Mouse (Mus musculus) heart, postnatal 4 days (tissue): Measurements from ENCODE around the gene Nod2. TPM values are rescaled to one million over a fixed set of nuclear protein-coding genes. Genes with fewer than 3 reads are reported as not detected.

ENCODE experiments used
- DNase-seq: peaks from one replicate; pipeline ENCODE4 v3.0.0; 2021
- total RNA-seq, 2 experiments: library from RNA; stranded (reverse); gene quantifications; 2 replicates each; pipeline ENCODE4 v1.2.3; 2021

Nod2 gene
- total RNA-seq, 2 experiments from 2014 or later, result 0.79 to 1.1 TPM

DNA sequence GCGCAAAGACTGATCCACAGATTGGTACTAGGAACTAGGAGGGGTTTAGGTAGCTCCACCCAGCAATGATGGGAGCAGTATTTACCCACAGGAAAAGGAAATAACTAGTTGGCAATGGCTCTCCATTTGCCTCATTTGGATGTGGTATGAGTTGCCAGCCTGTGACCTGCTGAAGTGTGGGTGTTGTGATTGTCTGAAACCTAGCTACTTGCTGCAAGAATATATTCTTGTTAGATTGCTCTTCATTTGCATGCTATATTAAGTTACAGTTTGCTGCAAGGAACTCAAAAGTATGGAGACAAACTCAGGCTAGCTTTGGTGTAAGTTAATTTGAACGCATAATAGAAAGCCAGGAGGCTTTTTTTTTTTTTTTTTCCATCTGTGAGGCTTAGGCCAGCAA is 33.5 kb downstream of the Nod2 start:
- no peak for DNase-seq

DNA sequence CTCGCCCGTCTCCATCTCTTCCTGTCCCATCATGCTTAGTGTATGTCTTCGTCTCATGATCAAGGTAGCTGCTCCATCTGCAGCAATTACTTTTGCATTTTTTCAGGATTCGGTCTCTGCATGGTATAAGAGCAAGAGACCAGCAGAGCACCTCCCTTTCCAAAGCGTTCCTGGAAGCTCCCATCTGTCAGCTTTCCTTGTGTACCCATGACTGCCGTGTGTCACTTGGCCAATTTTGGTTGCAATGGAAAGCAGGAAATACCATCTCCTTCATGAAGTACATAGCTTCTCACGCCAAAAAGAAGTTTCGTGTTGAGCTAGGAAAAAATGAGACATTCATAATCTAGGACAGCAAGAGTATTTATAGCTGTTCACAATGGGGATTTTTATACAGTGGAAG is 33.9 kb downstream of the Nod2 start:
- DNase-seq, result no peak

DNA sequence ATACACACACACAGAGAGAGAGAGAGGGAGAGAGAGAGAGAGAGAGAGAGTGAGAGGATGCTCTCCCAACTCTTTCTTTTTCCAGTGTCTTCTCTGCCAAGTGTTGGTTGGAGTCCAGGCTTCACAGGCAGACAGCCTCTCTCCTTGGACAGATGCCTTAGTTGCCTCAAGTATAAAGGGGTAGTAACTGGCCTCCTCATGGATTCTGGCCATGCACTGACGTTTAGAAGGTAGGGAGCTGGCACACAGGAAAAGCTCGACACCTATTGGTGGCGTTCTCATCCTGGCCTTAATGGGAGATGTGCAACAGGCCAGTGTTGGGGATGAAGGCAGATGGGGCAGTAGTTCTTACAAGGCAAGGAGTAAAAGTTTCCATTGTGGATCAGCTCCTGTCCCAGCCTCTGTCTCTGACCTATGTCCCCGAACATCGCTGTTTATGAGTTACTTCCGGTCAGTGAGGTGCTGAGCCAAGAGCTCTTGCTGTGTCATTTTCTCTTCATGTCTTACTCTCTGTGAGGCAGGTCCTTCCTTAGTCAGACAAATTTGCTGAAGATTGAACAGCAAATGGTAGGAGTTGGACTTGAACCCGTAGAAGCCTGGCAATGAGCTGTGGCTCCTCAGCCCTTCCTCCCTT is 36.7 kb downstream of the Nod2 start:
- no peak for DNase-seq

DNA sequence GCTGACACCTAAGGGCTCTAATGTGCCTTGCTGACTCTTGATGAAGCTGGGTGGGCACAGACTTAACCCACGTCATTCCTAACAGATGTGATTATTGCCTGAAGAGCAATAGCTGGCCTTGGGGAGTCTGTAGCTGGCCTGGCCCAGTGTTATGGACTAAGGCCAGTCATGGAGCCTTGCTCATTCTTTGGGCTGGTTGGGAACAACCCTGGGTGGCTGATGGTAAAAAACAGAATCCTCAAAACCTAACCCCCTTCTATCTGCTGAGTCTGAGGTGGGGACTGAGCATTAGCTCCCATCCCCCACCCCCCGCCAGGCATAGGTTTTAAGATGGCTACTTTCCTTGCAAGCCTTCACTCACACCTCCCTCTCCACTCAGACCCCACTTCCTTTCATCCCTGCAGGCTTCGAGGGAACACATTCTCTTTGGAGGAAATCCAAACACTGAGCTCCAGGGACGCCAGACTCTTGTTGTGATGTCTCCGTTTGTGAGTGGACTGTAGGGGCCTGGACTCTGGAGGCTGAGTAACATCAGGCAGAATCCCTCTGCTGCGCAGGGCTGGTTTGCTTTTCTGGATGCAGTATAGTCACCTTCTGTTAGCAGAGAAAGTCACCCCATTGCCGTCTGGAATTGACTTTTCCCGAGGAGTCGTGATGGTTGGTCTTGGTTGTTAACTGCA is 39.3 kb downstream of the Nod2 start:
- DNase-seq, result no peak

DNA sequence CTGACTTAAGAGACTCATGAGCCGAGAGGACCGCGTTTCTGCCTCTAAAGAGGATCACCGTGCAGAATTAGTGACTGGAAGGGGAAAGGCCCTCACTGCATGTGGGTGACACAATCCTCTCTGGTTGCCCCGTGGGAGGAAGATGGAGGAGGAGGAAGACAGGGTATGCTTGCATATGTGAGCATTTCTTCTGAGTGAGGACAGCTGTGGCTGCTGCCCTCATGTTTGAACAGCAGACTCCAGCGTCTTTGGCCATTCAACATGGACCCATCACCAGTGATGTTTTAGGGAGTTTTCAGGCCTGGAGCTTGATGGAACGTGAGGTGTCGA is 39.8 kb downstream of the Nod2 start:
- no peak for DNase-seq

DNA sequence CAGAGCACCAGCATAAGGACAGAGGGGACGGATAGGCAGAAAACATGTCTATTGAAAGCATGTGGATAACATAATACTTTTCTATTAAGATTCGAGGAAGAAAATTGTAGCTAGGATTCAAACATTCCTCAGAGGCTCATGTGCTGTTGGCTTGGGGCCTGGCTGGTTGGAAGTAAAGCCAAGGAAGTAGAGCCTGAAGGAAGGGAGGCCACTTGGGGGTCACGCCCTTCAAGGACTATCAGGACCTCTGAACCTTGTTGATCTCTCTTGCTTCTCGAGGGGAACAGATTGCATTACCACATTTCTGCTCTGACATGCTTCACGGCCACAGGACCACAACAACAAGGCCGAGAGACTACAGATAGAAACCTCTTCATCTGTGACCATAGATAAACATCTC is 42.0 kb downstream of the Nod2 start:
- DNase-seq, result no peak

DNA sequence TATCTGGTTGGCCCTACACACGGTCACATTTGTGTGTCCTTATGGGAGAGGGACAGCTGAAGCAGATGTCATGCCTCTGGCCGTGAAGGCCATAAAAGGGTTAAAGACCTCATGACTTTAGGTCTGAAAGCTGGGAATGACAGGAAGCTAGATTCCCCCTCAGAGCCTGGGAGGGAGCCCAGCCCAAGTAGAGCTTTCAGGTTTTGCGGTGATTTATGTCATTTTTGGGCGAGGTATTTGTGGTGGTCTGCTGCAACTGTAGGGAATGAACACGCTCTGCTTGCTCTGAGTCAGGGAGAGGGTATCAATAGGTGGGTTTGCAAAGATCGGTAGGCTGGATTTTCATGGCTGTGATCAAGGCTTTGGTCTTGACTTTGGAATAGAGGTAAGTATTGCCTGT is 42.8 kb downstream of the Nod2 start:
- no peak for DNase-seq

DNA sequence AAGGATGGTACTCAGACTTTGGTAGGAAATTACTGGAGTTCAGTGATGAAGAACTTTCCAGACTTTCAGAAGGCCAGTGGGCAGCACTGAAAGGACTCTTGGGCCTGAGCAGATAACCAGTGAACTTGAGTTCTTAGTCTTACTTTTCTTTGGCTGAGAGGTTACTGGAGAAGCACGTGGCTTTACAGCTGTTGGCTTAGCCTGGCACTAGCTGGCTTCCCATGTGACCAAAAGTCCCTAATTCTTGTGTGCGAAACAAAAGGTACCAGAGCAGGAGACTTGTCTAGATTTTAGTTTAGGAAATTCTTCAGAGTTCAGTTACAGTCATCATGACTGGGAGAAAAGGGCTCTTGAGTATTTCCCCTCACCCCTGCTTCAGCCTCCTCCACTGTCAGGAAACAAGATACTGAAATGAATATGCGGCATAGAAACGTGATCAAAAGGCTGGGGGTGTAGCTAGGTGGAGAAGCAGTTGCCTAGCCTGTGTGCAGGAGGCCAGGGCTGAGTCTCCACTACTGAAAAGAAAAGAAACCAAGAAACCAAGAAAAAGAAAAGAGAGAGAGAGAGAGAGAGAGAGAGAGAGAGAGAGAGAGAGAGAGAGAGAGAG is 44.3 kb downstream of the Nod2 start:
- DNase-seq, result no peak

DNA sequence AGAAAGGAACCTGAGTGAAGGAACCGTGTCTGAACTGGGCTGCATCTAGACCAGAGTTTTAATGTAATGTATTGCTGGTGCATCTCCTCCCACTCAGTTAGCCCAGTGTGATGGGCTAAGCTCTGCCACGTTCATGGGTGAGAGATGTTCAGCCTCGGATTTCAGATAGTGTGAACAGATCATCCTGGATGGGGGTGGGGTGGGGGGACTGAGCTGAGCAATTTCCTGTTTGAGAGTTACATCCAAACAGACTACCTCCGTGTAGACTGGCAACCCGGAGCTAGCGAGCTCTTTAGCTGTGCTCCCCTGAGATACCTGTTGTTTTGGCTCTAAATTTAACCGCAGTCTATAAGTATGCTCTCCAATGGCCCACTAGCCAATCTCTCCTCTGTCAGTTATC is 44.8 kb downstream of the Nod2 start:
- no peak for DNase-seq

DNA sequence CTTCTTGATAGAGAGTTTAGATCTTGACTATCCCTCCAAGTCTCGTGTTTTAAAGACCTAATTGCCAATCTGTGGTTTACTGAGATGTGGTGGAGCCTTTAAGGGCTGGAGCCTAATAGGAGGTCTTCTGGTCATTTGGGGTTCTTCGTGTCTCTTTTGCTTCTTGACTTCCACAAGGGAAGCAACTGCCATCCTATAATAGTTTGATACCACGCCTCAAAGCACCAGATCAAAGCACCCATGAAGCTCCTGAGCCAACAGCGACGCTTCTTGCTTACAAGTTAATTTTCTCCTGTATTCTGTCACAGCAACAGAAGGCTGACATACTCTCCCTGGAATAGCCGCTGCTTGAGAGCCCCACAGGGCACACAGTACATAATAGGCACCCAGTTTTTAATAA is 45.8 kb downstream of the Nod2 start:
- no peak for DNase-seq

DNA sequence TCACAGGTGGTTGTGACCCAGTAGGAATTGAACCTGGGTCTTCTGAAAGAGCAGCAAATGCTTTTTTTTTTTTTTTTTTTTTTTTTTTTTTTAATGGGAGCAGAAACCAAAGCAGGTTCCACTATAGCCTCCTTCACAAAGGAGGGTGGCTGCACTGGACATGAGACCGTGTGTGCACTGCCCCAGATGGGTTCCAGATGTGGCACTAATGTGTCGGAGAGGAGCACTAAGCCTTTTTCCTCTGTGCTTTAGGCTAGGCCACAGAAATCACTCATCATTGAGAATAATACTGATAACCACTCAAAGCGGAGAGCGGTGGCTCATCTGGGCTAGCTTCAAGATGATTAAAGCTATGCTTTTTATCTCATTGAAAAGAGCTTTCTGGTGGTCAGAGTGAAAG is 46.3 kb downstream of the Nod2 start:
- DNase-seq, result no peak

DNA sequence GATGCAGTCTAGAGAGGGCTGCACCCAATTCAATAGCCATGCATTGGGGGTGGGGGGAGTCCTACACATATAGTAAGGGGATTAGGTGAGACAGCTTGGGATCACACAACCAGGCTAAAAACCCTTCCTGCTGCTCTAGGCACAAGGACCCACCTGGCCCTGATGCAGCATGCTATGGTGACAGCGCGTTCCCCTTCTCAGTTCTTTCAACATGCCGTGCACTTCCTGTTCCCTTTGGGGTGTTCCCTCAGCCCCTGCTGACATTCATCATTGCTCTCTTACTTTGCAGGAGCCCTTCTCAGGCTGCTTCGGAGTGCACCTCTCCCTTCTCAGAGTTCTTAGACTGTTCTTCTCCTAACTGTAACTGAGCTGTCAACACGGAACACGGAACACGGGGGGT is 47.2 kb downstream of the Nod2 start:
- no peak for DNase-seq

DNA sequence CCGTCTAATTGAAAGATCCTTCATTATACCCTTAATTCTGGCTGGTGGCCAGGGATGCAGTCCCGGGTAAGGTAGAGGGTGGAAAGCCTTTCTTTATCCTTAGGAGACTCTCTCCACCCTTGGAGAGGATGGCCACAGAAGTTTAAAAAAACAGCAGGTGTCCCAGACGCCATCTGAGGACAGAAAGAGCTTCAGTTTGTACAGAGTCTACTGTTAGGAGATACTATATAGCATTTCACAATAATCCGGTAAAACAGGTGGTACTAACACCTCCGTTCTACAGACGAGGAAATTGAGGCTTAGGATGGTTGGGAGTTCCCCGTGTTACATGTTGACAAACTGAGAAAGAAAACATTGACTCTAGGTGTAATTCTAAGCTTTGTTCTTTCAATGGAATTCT is 49.1 kb downstream of the Nod2 start:
- DNase-seq, result no peak

DNA sequence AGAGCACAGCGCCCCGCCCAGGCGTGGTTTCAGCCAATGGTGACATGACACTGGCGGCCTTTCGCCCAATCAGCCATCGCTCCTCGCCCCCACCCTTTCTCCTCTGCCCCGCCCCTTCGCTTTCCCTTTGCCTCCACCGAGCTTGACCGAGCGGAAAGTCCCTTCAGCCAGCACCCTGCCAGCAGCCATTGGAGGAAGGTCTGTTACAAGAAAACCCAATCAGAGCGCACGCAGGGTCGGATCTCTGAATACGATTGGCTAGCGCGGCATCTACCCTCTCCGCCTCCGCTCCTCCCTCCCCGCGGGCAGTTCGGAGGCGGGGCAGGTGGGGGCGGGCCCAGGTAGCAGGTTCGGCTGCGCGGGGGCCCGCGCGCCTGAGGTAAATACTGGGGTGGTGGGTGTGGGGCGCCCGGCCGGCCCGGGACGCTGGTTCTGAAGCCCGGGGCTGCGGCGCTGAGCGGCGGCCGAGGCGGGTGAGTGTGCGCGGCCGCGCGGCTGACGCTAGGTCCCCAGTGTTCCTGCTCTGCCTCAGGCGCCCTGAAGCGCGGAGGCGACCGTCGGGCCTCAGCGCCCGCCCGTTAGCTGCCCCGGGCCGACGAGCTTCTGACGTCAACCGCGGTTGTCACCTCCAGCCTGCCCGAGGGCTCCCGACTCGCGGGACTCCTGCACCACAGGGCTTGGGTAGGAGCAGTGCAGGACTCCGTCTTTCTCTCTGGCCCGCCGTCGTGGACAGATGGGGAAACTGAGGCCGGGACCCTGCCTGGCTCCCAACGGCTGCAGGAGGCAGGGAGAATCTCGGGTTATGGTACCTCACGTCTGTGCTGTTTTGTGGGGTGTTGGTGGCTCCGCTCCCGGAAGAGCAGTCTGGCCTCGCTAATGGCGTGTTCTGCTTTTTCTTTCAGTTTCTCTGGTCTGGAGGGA is 49.9 kb downstream of the Nod2 start, which contains the start of gene Cyld:
TSS of gene Cyld (plus strand) at position 308 of the 921 bp plus-strand sequence.
- DNase-seq, result peak; percentile 99

DNA sequence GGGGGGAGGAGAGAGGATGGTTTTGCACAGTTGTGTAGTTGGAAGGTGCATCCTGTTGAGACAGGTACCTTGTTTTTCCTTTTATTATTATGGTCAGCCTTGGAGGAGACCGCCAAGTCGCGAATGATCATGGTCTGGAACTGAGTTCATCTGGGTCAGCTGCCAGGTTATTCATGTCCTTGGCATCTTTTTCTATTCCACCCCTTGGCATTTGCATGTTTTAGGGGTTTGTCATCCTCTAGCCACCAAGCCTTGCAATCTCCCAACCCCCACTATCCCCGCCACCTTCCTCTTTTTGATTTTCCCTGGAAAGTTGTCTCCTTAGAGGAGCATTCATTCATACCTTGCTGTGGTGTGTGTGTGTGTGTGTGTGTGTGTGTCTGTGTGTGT is 50.5 kb downstream of the Nod2 start:
- peak; percentile 29 for DNase-seq

DNA sequence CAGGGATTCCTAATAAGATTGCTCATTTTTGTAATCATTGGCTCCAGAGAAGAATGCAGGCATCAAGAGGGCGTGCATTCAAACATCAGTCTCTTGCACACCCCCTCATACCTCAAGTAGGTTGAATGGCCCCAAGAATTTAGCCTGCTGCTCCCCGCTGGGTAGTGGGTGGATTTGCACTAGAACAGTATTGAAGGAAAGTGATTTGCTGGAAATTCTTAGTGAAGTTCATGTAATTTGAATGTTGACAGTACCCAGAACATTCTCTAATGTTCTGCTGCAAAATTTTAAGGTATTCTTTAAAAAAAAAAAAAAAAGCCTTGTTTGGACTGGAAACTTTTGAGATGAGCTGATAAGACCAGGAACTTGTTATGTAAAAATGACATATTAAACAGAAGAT is 50.9 kb downstream of the Nod2 start:
- DNase-seq, result no peak

DNA sequence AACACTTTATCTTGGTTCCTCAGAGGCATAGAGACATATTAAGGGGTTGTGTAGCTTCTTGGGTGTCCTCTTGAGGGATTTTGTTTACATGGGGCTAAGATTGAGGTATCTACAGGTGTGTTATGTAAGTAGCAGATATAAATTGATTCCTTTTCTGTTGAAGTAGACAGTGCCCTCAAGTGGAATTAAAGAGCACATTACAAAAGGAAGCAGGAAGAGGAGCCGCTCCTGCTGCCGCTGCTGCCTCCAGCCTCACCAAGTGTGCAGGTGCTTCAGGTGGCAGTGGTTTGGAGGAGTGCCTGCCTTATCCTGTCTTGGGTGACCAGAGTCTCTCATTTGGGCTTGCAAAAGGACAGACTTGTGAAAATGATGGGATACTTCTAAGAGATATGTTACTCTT is 54.5 kb downstream of the Nod2 start:
- DNase-seq, result no peak

DNA sequence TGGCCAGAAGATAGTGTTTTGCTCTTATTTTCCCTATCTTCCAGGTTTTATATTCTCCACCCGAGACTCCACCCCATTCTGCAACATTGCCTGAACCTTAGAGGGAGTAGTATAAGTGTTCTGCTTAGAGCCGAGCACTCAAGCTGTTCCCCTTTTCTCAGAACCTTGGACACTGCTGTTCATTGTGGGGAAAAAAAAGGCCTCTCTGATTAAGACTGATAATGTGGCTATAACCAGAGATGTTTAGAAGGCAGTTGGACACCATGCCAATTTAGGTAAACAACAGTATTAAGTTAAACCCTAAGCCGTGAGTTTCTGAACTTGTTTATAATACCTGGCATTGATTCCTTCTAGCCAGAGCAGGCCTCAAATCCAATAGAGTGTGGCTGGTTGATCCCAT is 55.7 kb downstream of the Nod2 start:
- no peak for DNase-seq

DNA sequence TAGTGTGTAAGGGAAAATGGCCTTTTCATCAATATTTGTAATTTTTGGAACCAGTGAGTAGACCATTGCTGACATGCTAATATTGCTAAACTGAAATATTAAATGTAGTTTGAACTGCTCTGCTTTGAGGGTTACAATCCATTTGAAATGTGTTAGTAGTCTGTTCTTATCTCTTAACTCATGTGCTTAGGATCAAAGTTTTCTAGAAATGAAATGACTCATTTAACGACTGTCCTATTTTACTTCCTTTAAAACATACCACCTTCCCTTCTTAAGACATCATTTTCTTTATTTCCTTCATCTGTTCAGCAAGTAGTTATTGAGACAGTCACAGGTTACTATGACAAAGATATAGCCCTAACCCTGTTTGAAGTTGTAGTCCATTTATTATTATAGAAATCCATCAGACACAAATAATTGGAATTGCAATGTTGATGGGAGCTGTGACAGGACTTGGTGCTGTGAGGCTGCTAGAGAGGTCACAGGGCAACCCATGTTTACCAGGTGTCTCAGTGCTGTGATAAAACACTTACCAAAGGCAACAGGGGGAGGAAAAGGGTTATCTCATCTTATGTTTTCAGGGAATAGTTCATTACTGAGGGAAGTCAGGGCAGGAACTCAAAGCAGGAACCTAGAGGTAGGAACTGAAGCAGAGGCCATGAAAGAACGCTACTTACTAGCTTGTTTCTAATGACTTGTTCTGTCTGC is 76.3 kb downstream of the Nod2 start:
- no peak for DNase-seq
